Comparison of ENCODE assay signal across 21 mouse cellular contexts in genomic region chr8:121818226-121818625, GRCm38 (mm10). TPM values are rescaled to one million over a fixed set of nuclear protein-coding genes. Genes with fewer than 3 reads are reported as not detected.
A peak's percentile ranks its signal among the peaks of the same experiment; 100 is the strongest.
DNase-seq lines count a peak whose midpoint lies in the region; ATAC-seq and TF ChIP-seq lines count a peak whose summit lies in the region.
"Had no signal": no experiment of that assay in that cellular context is flagged by ENCODE, and none has a peak within 500 bp of the region (broad histone marks: within the 10 kb centered on the region; RNA-seq: fewer than 3 reads in every experiment).

No protein-coding gene starts in this region.

- H3K9ac ChIP-seq in liver, adult 2 months (ENCODE audit: low read depth, low read length): no peak overlapping the region
- H3K9ac ChIP-seq in liver, embryonic 12.5 days: no peak overlapping the region
- H3K9ac ChIP-seq in ES-Bruce4 (ENCODE audit: low read depth, poor library complexity, severe bottlenecking): no peak overlapping the region
- H3K9ac ChIP-seq: forebrain, postnatal 0 days; heart, embryonic 15.5 days; liver, embryonic 15.5 days; midbrain, embryonic 12.5 days had no signal

- TF ChIP-seq EP300 in ES-Bruce4 (IDR thresholded peaks at IDR 0.05; ENCODE audit: insufficient read depth, low read depth, low read length): no peak

- no peak overlapping the region for H3K4me3 ChIP-seq in liver, adult 2 months (ENCODE audit: insufficient read depth, low read depth, low read length)
- H3K4me3 ChIP-seq in liver, embryonic 12.5 days: no peak overlapping the region
- no peak overlapping the region for H3K4me3 ChIP-seq in ES-Bruce4 (ENCODE audit: low read depth, low read length)
- H3K4me3 ChIP-seq in cortical plate, adult 2 months (ENCODE audit: insufficient read depth, low read length): no peak overlapping the region
- no peak overlapping the region for H3K4me3 ChIP-seq in heart, embryonic 10.5 days
- H3K4me3 ChIP-seq: heart, embryonic 15.5 days; liver, embryonic 15.5 days; midbrain, embryonic 12.5 days had no signal

- H3K9me3 ChIP-seq in liver, embryonic 12.5 days (replicated peaks): no peaks in the 10 kb centered on the region
- no peaks in the 10 kb centered on the region for H3K9me3 ChIP-seq in ES-Bruce4 (replicated peaks; ENCODE audit: control insufficient read depth, insufficient read depth, low read length, poor library complexity, severe bottlenecking)
- no peaks in the 10 kb centered on the region for H3K9me3 ChIP-seq in heart, embryonic 10.5 days
- H3K9me3 ChIP-seq: G1E; heart, embryonic 15.5 days; liver, embryonic 15.5 days; midbrain, embryonic 12.5 days had no signal

- TF ChIP-seq POLR2A in liver, adult 2 months (IDR thresholded peaks at IDR 0.05; ENCODE audit: extremely low read depth, insufficient read depth, low read length): no peak
- TF ChIP-seq POLR2A in ES-Bruce4 (IDR thresholded peaks at IDR 0.05; ENCODE audit: insufficient read depth, low read length): no peak
- TF ChIP-seq POLR2A in cortical plate, adult 2 months (IDR thresholded peaks at IDR 0.05; ENCODE audit: extremely low read depth, insufficient read depth, low read length): no peak

- H3K4me1 ChIP-seq in liver, adult 2 months (ENCODE audit: control insufficient read depth, insufficient read depth, low read length): no peaks in the 10 kb centered on the region
- no peaks in the 10 kb centered on the region for H3K4me1 ChIP-seq in liver, embryonic 12.5 days
- no peaks in the 10 kb centered on the region for H3K4me1 ChIP-seq in ES-Bruce4 (ENCODE audit: control insufficient read depth, insufficient read depth, low read length)
- no peaks in the 10 kb centered on the region for H3K4me1 ChIP-seq in cortical plate, adult 2 months (ENCODE audit: control insufficient read depth, insufficient read depth, low read length)
- H3K4me1 ChIP-seq in heart, embryonic 10.5 days: no peaks in the 10 kb centered on the region
- H3K4me1 ChIP-seq: heart, embryonic 15.5 days; liver, embryonic 15.5 days; midbrain, embryonic 12.5 days had no signal

- DNase-seq in cerebellum, adult 11-12 months: peak; percentile 3
- no peak for DNase-seq in cerebellum, adult 9-10 months
- DNase-seq in liver, adult 2 months (ENCODE audit: extremely low read depth, low read depth, low spot score): no peak
- DNase-seq in lung, postnatal 14 days: no peak
- DNase-seq in heart, embryonic 10.5 days (ENCODE audit: low spot score): no peak
- DNase-seq: adrenal gland, postnatal 10 days; cerebellum, postnatal 10 days; forebrain, postnatal 0 days; kidney, postnatal 25 days; layer of hippocampus, adult 9-11 months had no signal

- H3K36me3 ChIP-seq in liver, adult 2 months (ENCODE audit: control insufficient read depth, insufficient read depth, low read length): no peaks in the 10 kb centered on the region
- H3K36me3 ChIP-seq in liver, embryonic 12.5 days: peaks cover 70% of the 10 kb centered on the region
- peaks cover 29% of the 10 kb centered on the region for H3K36me3 ChIP-seq in ES-Bruce4 (ENCODE audit: control insufficient read depth, insufficient read depth, low read length, poor library complexity, severe bottlenecking)
- H3K36me3 ChIP-seq in heart, embryonic 10.5 days: peaks cover 68% of the 10 kb centered on the region

- no peak overlapping the region for H3K27ac ChIP-seq in liver, adult 2 months (replicated peaks; ENCODE audit: insufficient read depth, low read depth, low read length)
- H3K27ac ChIP-seq in liver, embryonic 12.5 days: no peak overlapping the region
- no peak overlapping the region for H3K27ac ChIP-seq in ES-Bruce4 (ENCODE audit: insufficient read depth, low read length)
- no peak overlapping the region for H3K27ac ChIP-seq in cortical plate, adult 2 months (ENCODE audit: insufficient read depth, low read length)
- no peak overlapping the region for H3K27ac ChIP-seq in heart, embryonic 10.5 days
- H3K27ac ChIP-seq: heart, embryonic 15.5 days; liver, embryonic 15.5 days; macrophage; midbrain, embryonic 12.5 days had no signal

- no peak for ATAC-seq in liver, embryonic 12.5 days
- ATAC-seq: activated CD4-positive, CD25-positive, alpha-beta regulatory T cell, adult 4 months; forebrain, postnatal 0 days; hindbrain, embryonic 16.5 days; intestine, postnatal 0 days had no signal

- H3K4me2 ChIP-seq in liver, embryonic 12.5 days: no peak overlapping the region
- H3K4me2 ChIP-seq: heart, embryonic 15.5 days; liver, embryonic 15.5 days; midbrain, embryonic 12.5 days had no signal

- WGBS in liver, adult 2 months: 86% methylated on average over 7 of the region's 7 CpGs
- 79% methylated on average over 7 of the region's 7 CpGs for WGBS in liver, embryonic 12.5 days (ENCODE audit: insufficient replicate concordance)
- WGBS in heart, embryonic 10.5 days: 81% methylated on average over 7 of the region's 7 CpGs

- no peaks in the 10 kb centered on the region for H3K79me2 ChIP-seq in liver, adult 2 months (ENCODE audit: control insufficient read depth, insufficient read depth, low read length)

- peak; percentile 5; the same call in 1 of the 2 replicates for TF ChIP-seq CTCF in liver, adult 2 months (IDR thresholded peaks at IDR 0.05; ENCODE audit: low read depth, low read length)
- TF ChIP-seq CTCF in ES-Bruce4 (IDR thresholded peaks at IDR 0.05; ENCODE audit: low read depth, low read length): peak; percentile 8
- TF ChIP-seq CTCF in cortical plate, adult 2 months (IDR thresholded peaks at IDR 0.05; ENCODE audit: extremely low read depth, insufficient read depth, low read length): 0 out of 2 replicates have a peak, but pooled peaks have one; percentile 6

- no peaks in the 10 kb centered on the region for H3K27me3 ChIP-seq in liver, adult 2 months (ENCODE audit: control insufficient read depth, insufficient read depth, low read length)
- no peaks in the 10 kb centered on the region for H3K27me3 ChIP-seq in liver, embryonic 12.5 days (replicated peaks)
- H3K27me3 ChIP-seq in ES-Bruce4 (ENCODE audit: control insufficient read depth, insufficient read depth, low read length, poor library complexity, severe bottlenecking): no peaks in the 10 kb centered on the region
- no peaks in the 10 kb centered on the region for H3K27me3 ChIP-seq in heart, embryonic 10.5 days (ENCODE audit: insufficient read depth, poor library complexity, severe bottlenecking)
- H3K27me3 ChIP-seq: heart, embryonic 15.5 days; liver, embryonic 15.5 days; midbrain, embryonic 12.5 days had no signal

RNA-seq across cellular contexts. Expression of gene Klhdc4, which starts 11.1 kb away (rescaled TPM):
- 14.3 and 14.8 TPM in 2 replicates for total RNA-seq in liver, adult 2 months (2014; rRNA removed)
- 6.8 and 11.9 TPM in 2 replicates for polyA plus RNA-seq in liver, adult 2 months (2012; rRNA removed)
- polyA plus RNA-seq in liver, embryonic 12.5 days (2016; fragmentation: Nextera tagmentation; extraction: Ambion mirVana): 34.1 and 36.2 TPM in 2 replicates
- polyA plus RNA-seq in ES-Bruce4 (2011; ENCODE audit: insufficient read depth, insufficient read length, low read depth, missing spikeins): 34.6 and 42.1 TPM in 2 replicates
- polyA plus RNA-seq in cortical plate, adult 2 months (2012; rRNA removed): 46.8 and 51.7 TPM in 2 replicates
- 44.3 and 54.4 TPM in 2 replicates for polyA plus RNA-seq in heart, embryonic 10.5 days (2016; fragmentation: Nextera tagmentation; extraction: Ambion mirVana)
